Mouse (Mus musculus) megakaryocyte, embryonic 14.5 days (primary cell): ENCODE measurements at regions not wholly inside any gene's neighbourhood (a gene's known extent, or its start where the extent isn't known, plus 50 kb on each side); places are given as distances from the start of the nearest gene placed in this dataset.

Source experiments
- FLI1 ChIP-seq: IDR thresholded peaks from 2 replicates; pipeline ENCODE4 v1.6.1; 2012; ENCODE audit warnings: low read length, inconsistent platforms, mixed read lengths
- GATA1 ChIP-seq: IDR thresholded peaks from 3 replicates; pipeline ENCODE4 v1.6.1; 2012; ENCODE audit warnings: mixed read lengths, low read length, inconsistent platforms, borderline replicate concordance

DNA sequence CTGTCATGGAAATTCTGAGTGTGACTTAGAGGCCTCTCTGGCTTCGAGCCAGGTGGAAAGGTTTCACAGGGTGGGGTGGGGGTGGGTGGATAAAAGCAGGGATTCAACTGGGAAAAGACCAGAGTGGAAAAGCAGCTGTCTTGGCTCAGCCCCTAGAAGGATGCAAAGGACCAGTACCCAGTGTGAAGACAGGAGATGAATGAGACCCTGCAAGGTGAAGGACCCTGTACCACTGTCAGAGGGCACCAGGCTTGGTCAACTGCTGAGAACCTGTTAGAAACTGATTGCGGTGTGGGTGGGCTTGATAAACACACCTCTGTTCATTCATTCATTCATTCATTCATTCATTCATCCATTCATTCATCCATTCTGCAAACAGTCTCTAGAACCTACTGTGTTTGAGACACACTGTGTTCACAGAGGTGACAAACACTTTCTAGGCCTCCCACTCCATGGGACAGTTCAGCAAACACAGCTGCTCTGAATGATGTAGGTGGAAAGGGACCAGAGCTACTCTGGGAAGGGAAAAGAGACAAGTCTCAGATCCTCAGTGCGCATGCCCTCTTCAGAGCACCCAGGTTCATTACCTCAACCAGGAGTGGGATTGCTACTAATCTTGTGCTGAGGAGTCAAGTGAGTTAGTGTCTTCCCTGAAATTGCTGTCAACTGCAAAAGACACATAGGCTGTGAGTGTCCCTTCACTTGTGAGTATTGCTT lies 100.4 kb upstream of the Sesn3 start:
- TF ChIP-seq FLI1 (no peak), GATA1 (no peak)
